29 mouse cellular contexts compared by ENCODE assay signal in the genomic region with DNA sequence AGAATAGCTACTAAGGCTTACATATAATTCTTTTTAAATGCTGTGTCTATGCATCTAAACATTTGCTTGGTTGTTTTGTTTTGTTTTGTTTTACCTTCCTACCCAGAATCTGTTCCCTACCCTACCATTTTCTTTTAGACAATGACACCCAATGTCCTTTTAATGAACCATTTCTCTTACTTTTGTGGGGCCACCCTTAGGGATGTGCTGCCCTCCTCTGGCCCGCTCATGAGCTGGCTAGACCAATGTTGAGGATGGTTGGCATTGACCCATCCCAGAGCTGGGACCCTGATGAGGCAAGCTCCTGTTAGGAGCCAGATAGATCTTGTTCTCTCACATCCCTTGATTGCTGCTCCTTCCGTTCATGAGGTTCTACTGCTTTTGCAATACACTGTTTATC.
DNase-seq lines count a peak whose midpoint lies in the region; ATAC-seq and TF ChIP-seq lines count a peak whose summit lies in the region.
"Had no signal": no experiment of that assay in that cellular context is flagged by ENCODE, and none has a peak within 500 bp of the region (broad histone marks: within the 10 kb centered on the region; RNA-seq: fewer than 3 reads in every experiment).

No protein-coding gene starts in this region.

- no peak overlapping the region for H3K27ac ChIP-seq in heart, postnatal 0 days (ENCODE audit: low read depth)
- no peak overlapping the region for H3K27ac ChIP-seq in kidney, adult 2 months (ENCODE audit: insufficient read depth, low read depth, low read length)
- no peak overlapping the region for H3K27ac ChIP-seq in midbrain, postnatal 0 days (ENCODE audit: low read depth, low read length)
- H3K27ac ChIP-seq in midbrain, embryonic 13.5 days: no peak overlapping the region
- no peak overlapping the region for H3K27ac ChIP-seq in stomach, postnatal 0 days (replicated peaks)
- H3K27ac ChIP-seq: embryonic facial prominence, embryonic 15.5 days; gastrocnemius, adult 2 months; heart, embryonic 15.5 days; hindbrain, embryonic 12.5 days; hindbrain, embryonic 15.5 days had no signal

- no peak overlapping the region for H3K4me2 ChIP-seq in heart, postnatal 0 days (ENCODE audit: low read depth, low read length)
- no peak overlapping the region for H3K4me2 ChIP-seq in midbrain, postnatal 0 days (ENCODE audit: low read depth, low read length, poor library complexity, severe bottlenecking)
- H3K4me2 ChIP-seq in midbrain, embryonic 13.5 days (replicated peaks): no peak overlapping the region
- H3K4me2 ChIP-seq in stomach, postnatal 0 days (replicated peaks; ENCODE audit: low read depth): no peak overlapping the region
- H3K4me2 ChIP-seq: embryonic facial prominence, embryonic 15.5 days; heart, embryonic 12.5 days; heart, embryonic 15.5 days; hindbrain, embryonic 12.5 days; hindbrain, embryonic 15.5 days had no signal

- peak; percentile 13 for TF ChIP-seq CTCF in heart, postnatal 0 days (IDR thresholded peaks at IDR 0.05; ENCODE audit: low read depth)
- TF ChIP-seq CTCF in kidney, adult 2 months (conservative IDR thresholded peaks at IDR 0.05; ENCODE audit: insufficient read depth, insufficient read length, low read depth, low read length): 0 out of 2 replicates have a peak, but pooled peaks have one; percentile 12
- 0 out of 2 replicates have a peak, but pooled peaks have one; percentile 16 for TF ChIP-seq CTCF in midbrain, postnatal 0 days (IDR thresholded peaks at IDR 0.05)
- TF ChIP-seq CTCF in stomach, postnatal 0 days (IDR thresholded peaks at IDR 0.05; ENCODE audit: low read depth): peak; percentile 14; the same call in 1 of the 2 replicates

- no peaks in the 10 kb centered on the region for H3K36me3 ChIP-seq in heart, postnatal 0 days (replicated peaks; ENCODE audit: control insufficient read depth, insufficient read depth, low read length)
- no peaks in the 10 kb centered on the region for H3K36me3 ChIP-seq in kidney, adult 2 months (ENCODE audit: control insufficient read depth, insufficient read depth, low read length)
- H3K36me3 ChIP-seq in midbrain, postnatal 0 days (ENCODE audit: insufficient read depth, low read length): no peaks in the 10 kb centered on the region
- H3K36me3 ChIP-seq in midbrain, embryonic 13.5 days: no peaks in the 10 kb centered on the region
- H3K36me3 ChIP-seq in stomach, postnatal 0 days (ENCODE audit: control insufficient read depth, insufficient read depth, low read length): no peaks in the 10 kb centered on the region
- H3K36me3 ChIP-seq: embryonic facial prominence, embryonic 15.5 days; heart, embryonic 12.5 days; heart, embryonic 15.5 days; hindbrain, embryonic 12.5 days; hindbrain, embryonic 15.5 days had no signal

- ATAC-seq in heart, postnatal 0 days (ENCODE audit: insufficient read depth, low read depth): no peak
- ATAC-seq in midbrain, postnatal 0 days (ENCODE audit: low FRiP score): no peak
- ATAC-seq in midbrain, embryonic 13.5 days: no peak
- ATAC-seq in stomach, postnatal 0 days (ENCODE audit: low FRiP score, low TSS enrichment): no peak
- ATAC-seq: forebrain, embryonic 14.5 days; intestine, embryonic 16.5 days; Patski had no signal

- H3K27me3 ChIP-seq in heart, postnatal 0 days (ENCODE audit: control insufficient read depth, insufficient read depth, low read length): no peaks in the 10 kb centered on the region
- H3K27me3 ChIP-seq in kidney, adult 2 months (replicated peaks; ENCODE audit: control insufficient read depth, insufficient read depth, low read length): no peaks in the 10 kb centered on the region
- H3K27me3 ChIP-seq in midbrain, postnatal 0 days (ENCODE audit: insufficient read depth, low read length): no peaks in the 10 kb centered on the region
- no peaks in the 10 kb centered on the region for H3K27me3 ChIP-seq in midbrain, embryonic 13.5 days
- H3K27me3 ChIP-seq in stomach, postnatal 0 days (ENCODE audit: control insufficient read depth, insufficient read depth, low read length): no peaks in the 10 kb centered on the region
- H3K27me3 ChIP-seq: embryonic facial prominence, embryonic 15.5 days; heart, embryonic 12.5 days; heart, embryonic 15.5 days; hindbrain, embryonic 12.5 days; hindbrain, embryonic 15.5 days; Patski had no signal

- H3K4me3 ChIP-seq in heart, postnatal 0 days (ENCODE audit: low read depth, low read length): no peak overlapping the region
- no peak overlapping the region for H3K4me3 ChIP-seq in kidney, adult 2 months (ENCODE audit: insufficient read depth, low read depth, low read length)
- H3K4me3 ChIP-seq in midbrain, postnatal 0 days (ENCODE audit: low read depth, low read length): no peak overlapping the region
- H3K4me3 ChIP-seq in midbrain, embryonic 13.5 days (replicated peaks): no peak overlapping the region
- no peak overlapping the region for H3K4me3 ChIP-seq in stomach, postnatal 0 days (ENCODE audit: low read depth, low read length)
- H3K4me3 ChIP-seq: embryonic facial prominence, embryonic 15.5 days; gastrocnemius, adult 2 months; heart, embryonic 12.5 days; heart, embryonic 15.5 days; hindbrain, embryonic 12.5 days; hindbrain, embryonic 15.5 days had no signal

- no peak for TF ChIP-seq POLR2A in kidney, adult 2 months (IDR thresholded peaks at IDR 0.05; ENCODE audit: low read depth, low read length)

- H3K9me3 ChIP-seq in heart, postnatal 0 days (replicated peaks; ENCODE audit: control insufficient read depth, low read length): no peaks in the 10 kb centered on the region
- no peaks in the 10 kb centered on the region for H3K9me3 ChIP-seq in midbrain, postnatal 0 days (ENCODE audit: low read length)
- no peaks in the 10 kb centered on the region for H3K9me3 ChIP-seq in midbrain, embryonic 13.5 days
- H3K9me3 ChIP-seq in stomach, postnatal 0 days (ENCODE audit: control insufficient read depth, low read length): no peaks in the 10 kb centered on the region
- H3K9me3 ChIP-seq: embryonic facial prominence, embryonic 15.5 days; heart, embryonic 12.5 days; heart, embryonic 15.5 days; hindbrain, embryonic 12.5 days; hindbrain, embryonic 15.5 days had no signal

- H3K4me1 ChIP-seq in heart, postnatal 0 days (ENCODE audit: control insufficient read depth, insufficient read depth): no peaks in the 10 kb centered on the region
- H3K4me1 ChIP-seq in kidney, adult 2 months (ENCODE audit: control insufficient read depth, insufficient read depth, low read length): no peaks in the 10 kb centered on the region
- no peaks in the 10 kb centered on the region for H3K4me1 ChIP-seq in midbrain, postnatal 0 days (ENCODE audit: insufficient read depth, low read length)
- H3K4me1 ChIP-seq in midbrain, embryonic 13.5 days (replicated peaks): no peaks in the 10 kb centered on the region
- no peaks in the 10 kb centered on the region for H3K4me1 ChIP-seq in stomach, postnatal 0 days (replicated peaks; ENCODE audit: control insufficient read depth, insufficient read depth)
- H3K4me1 ChIP-seq: embryonic facial prominence, embryonic 15.5 days; heart, embryonic 12.5 days; heart, embryonic 15.5 days; hindbrain, embryonic 12.5 days; hindbrain, embryonic 15.5 days had no signal

- no peak for TF ChIP-seq EP300 in heart, postnatal 0 days (IDR thresholded peaks at IDR 0.05; ENCODE audit: low read depth)
- TF ChIP-seq EP300 in stomach, postnatal 0 days (optimal IDR thresholded peaks at IDR 0.05): no peak

- DNase-seq in heart, postnatal 0 days (ENCODE audit: low spot score): no peak
- no peak for DNase-seq in heart, adult 9 months (ENCODE audit: low spot score in 2 of 2)
- no peak for DNase-seq in kidney, adult 2 months
- no peak for DNase-seq in kidney, postnatal 4 days
- DNase-seq in midbrain, postnatal 0 days (ENCODE audit: low spot score): no peak
- no peak for DNase-seq in stomach, postnatal 0 days (ENCODE audit: low spot score)
- no peak for DNase-seq in ovary, postnatal 10 days (ENCODE audit: low spot score)
- DNase-seq: adrenal gland, postnatal 10 days; adrenal gland, postnatal 36 days; B cell, adult 2 months; cerebellum, adult 11 months; cerebellum, adult 2 months; cerebellum, adult 9-11 months; cerebellum, postnatal 36 days; embryo, embryonic 11 days; forebrain, postnatal 0 days; gastrocnemius, adult 2 months; gastrocnemius, postnatal 14 days; heart, postnatal 14 days; heart, postnatal 4 days had no signal

- 81% methylated on average over 2 of the region's 2 CpGs for WGBS in heart, postnatal 0 days
- WGBS in kidney, adult 2 months: 97% methylated on average over 2 of the region's 2 CpGs
- WGBS in midbrain, postnatal 0 days: 96% methylated on average over 2 of the region's 2 CpGs
- WGBS in midbrain, embryonic 13.5 days: 93% methylated on average over 2 of the region's 2 CpGs
- 88% methylated on average over 2 of the region's 2 CpGs for WGBS in stomach, postnatal 0 days

- no peak overlapping the region for H3K9ac ChIP-seq in heart, postnatal 0 days (replicated peaks; ENCODE audit: low read depth, low read length)
- H3K9ac ChIP-seq in midbrain, postnatal 0 days (replicated peaks; ENCODE audit: low read length, poor library complexity, severe bottlenecking): no peak overlapping the region
- no peak overlapping the region for H3K9ac ChIP-seq in midbrain, embryonic 13.5 days (replicated peaks)
- H3K9ac ChIP-seq in stomach, postnatal 0 days (ENCODE audit: low read length): no peak overlapping the region
- H3K9ac ChIP-seq: embryonic facial prominence, embryonic 15.5 days; forebrain, postnatal 0 days; heart, embryonic 12.5 days; heart, embryonic 15.5 days; hindbrain, embryonic 12.5 days; hindbrain, embryonic 15.5 days had no signal
